Mouse (Mus musculus) adrenal gland (tissue): ENCODE results near the gene Ccdc187.

Experiments
- intact Hi-C: fragments of 180-260 bp; cut with DNase I; formaldehyde crosslinking; loops from one replicate; pipeline ENCODE4 v1.15.1; 2025

The Ccdc187 gene

DNA sequence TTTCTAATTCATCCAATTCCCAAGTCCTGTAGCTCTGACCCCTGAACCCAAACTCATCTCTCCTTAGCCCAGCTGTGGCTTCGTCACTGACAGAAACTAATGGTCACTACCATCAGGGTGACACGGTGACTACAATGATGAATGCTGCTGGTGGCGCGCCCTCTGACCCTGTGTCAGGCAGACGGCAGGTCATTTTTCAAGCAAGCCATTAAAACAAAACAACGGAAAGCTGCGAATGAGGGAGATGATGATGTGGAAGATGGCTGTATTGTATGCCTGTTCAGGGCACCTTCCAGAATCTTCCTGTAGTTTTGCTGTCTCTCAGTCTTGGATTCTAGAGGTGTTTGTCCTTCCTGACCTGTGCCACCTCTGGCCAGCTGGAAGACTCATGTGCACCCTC is 8.0 kb downstream of the Ccdc187 start:
- intact Hi-C loops = no loop called here

DNA sequence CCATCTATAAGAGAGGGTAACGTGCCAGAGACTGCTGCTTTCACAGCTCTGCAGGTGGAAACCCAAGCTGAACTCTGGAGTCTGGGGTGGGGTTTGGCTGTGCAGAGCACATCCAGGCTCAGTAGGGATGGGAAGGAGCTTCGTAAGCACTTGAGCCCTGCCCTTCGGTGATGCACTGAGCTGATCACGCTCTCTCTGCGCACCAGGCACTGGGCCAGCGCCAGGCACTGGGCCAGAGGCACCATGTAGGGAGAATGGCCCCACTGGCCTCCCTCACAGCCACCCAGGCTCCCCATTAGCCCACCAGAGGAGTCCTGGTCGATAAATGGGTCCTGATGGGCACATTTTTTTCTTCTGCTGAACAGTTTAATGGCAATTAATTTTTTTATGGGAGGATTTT is 8.6 kb downstream of the Ccdc187 start:
- intact Hi-C loops = no loop called here

DNA sequence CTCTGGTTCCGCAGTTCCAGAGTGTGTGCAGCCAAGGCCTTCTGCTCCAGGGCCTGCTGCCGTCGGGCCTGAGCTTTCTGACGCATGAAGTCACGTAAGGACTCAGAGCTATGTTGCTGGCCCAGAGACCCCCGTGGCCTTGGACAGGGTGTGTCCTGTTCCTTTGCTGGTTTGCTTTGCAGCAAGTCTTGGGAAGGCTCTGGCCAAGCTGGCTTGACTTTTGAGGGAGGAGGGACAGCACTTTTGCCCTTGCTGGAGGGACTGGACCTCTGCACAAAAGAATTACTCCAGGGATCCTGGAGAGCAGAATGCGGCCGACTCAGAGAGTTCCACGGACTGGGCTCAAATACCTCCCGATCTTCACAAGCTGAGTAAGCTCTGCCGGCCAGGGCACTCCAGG is 13.8 kb downstream of the Ccdc187 start:
- intact Hi-C loops = no loop called here

DNA sequence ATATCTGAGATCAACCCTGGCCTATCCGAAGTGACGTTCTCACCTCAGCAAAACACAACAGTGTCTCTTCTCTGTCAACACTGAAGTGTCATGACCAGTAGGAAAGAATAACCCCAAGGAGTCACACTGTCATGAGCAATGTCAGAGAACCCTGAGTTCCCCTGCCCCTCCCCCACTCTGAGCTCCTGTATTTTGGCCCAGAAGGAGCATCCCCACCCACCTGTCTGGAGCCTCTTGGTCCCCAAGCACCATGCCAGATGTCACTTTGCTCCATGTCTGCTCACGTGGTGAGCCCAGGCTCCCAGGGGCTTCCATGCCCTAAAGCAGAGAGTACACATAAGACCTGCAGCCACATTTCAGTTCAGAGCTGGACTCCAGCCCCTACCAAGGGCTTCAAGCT is 14.6 kb downstream of the Ccdc187 start:
- intact Hi-C loops = loop anchor here (10.0 kb wide), 1 partner anchor 225 kb away; no protein-coding TSS in a partner anchor

DNA sequence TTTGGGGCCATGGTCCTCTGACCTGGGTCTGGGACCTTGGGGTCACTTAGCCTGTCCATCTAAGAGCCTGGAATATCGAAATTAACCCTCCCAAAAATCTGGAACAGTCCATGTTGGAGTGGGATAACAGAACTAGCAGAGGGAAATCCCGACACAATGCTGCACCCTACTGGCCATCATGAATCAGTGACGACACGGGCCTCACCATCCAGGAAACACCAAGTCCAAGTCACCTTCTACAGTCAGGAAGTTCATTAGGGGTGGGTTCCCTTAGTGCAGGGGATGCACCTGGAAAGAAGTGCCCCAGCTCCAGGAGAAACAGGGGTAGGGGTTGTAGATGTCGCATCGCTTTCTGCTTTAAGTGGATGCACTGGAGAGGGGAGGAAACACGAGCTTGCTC is 20.7 kb downstream of the Ccdc187 start:
- intact Hi-C loops = loop anchor here (2.0 to 10.0 kb wide), 3 partner anchors 41 to 219 kb away; no protein-coding TSS in a partner anchor

DNA sequence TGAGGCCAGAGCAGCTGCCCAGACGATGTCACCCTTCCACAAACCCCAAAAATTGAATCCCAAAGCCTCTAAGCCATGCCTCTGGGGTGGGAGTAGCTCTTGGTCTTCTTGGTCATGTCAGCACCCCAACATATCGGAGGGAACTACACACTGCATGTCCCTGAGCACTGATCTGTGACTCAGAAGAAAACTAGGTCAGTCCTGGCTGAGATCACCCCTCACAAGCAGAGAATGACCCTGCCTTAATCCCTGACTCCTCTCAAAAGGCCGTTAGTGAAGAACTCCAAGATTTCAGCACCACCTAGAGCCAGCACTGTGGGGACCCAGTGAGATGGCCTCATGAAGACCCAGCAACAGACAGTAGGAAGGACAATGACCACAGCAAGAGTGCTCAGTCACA is 26.1 kb downstream of the Ccdc187 start:
- intact Hi-C loops = no loop called here

DNA sequence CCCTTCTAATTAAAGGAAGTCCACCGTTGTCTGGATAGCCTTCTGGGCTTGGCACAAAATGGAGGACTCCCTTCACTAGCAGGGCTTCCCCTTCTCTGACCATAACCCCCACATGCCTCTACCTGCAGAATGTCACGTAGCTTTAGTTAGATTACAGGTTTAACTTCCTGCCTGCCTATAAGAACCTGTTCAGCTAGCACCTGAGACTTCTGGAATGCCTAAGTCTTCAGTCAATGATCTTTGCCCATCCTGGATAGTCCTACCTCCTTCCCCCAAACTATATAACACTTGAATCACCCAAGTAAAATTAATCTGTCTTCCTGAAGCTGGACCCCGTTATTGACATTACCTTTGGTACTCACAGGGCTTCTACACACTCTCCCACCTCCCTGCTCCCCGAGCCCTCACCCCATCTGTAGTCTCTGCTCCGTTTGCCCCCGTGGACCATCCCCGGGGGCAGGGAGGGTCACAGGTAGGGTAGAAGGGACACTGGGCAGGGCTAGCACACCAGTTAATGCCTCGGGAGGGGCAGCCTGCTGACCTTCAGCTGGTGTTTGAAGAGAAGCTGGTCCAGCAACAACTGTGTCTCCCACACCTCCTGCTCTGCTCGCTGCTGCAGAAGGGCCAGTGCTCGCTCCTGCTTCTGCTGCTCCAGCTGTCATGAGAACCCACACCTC is 28.2 kb downstream of the Ccdc187 start:
- intact Hi-C loops = no loop called here

DNA sequence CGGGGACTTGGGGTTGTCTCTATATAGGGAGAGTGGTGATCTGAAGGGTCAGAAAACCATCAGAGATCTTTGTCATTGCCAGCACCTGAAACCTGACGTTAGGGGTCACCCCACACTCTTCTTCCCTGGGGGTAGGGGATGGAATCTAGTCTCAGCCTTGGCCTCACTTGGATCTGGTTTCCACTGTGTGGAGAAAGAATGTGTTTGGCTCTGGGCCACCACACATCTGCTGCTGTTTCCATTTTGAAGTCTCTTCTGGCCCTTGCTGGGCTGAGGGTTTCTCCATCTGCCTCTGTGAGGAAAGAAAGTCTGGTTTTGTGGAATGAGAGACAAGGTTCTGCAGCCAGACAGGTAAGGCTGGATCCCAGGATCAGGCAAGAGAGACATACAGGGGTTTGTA is 29.3 kb downstream of the Ccdc187 start:
- intact Hi-C loops = no loop called here

DNA sequence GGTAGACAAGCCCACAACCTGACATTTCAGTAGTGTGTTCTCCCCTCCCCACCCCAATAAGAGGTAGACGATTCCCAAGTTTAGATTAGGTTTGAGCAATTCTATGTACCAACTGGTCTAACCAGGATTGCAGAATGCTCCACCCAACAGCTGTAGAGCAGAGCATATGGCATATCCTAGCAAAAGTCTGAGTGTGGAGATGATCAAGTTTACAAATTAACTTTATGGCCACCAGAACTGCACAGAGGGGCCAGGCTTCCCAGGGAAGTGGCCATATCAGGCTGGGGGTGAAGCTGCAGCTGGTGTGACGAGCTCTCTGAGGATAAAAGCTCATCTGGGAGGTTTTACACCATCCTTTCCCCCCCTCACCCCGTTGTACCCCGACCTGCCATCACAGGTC is 29.7 kb downstream of the Ccdc187 start:
- intact Hi-C loops = no loop called here

DNA sequence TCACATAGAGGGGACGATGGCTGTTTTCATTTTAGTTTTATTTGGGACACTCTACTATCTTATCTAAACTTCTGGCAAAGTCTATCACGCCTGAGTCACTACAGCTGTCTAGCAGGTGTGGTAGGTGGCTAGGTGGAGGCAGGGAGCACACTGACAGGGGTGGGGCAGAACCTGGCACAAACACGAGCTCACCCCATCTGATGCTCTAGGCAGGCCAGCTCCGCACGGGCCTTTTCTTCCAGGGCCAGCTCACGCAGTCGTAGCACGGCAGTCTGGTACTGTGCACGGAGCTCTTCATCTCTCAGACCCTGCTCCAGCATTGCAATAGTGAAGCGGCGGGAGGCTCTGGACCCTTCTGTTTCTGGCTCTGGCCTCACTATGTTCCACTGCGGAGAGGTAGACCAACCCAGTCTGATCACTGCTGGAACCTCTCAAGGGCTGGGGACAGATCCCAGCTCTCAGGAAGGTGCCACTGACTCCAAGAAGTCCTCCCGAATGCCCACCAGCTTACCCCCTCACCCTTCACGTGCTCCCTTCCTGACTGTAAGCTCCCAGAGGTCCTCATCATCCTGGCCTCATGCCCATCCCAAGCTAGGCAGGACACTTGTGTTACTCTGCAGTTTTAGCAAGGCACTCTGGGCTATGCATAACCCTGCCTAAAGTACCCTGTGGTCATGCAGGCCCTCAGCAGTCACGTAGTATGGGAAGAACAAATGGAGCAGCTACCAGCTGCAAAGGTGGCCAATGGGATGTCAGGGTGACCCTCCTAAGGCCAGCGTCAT is 36.9 kb downstream of the Ccdc187 start:
- intact Hi-C loops = no loop called here

DNA sequence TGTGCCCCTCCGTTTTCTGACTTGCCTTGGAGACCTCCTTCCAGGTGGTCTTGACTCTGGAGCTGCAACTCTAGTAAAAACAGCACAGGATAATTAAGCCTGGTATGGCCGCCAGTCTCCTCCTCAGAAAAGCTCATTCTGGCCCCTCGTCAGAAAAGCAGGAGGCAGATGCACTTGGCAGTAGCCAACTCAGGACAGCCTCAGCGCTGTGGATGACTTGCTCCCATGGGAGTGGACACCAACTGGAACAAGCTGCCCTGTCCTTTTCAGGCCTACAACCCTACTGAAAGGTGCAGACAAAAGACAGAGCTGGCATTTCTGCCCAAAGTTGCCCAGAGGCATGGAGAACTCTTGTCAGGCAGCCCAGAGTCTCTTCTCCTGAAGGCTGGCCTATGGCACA is 39.5 kb downstream of the Ccdc187 start:
- intact Hi-C loops = no loop called here

DNA sequence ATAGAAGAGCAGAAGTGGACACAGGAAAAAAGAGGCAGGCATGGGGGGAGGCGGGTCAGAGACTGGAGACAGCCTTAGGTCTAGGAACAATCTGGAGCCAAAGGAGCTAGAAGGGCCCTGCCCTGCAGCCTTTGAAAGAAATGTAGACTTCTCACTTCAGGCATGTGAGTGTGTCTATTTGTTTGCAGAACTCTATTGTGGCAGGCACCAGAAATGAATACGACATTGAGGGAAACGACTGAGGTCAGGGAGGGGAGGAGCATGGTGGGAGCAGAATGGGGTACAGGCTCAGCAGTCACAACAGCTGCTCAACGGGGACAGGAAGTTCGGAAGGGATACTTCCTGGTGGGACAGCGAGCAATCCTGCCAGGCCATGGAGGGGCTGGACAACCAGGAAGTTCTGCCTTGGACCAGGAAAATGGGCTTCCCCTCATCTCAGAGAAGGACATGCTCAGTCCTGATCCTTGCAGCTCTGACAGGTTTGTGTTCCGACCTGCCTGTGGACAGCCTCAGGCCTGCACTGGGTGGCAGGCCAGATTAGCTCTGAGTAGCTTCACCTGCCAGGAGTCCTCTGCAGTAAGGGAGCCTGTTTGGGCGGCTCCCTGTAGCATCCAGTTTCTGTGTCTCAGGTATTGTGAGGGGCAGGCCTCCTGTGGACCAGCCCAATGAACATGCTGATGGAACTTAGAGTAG is 41.7 kb downstream of the Ccdc187 start:
- intact Hi-C loops = no loop called here

DNA sequence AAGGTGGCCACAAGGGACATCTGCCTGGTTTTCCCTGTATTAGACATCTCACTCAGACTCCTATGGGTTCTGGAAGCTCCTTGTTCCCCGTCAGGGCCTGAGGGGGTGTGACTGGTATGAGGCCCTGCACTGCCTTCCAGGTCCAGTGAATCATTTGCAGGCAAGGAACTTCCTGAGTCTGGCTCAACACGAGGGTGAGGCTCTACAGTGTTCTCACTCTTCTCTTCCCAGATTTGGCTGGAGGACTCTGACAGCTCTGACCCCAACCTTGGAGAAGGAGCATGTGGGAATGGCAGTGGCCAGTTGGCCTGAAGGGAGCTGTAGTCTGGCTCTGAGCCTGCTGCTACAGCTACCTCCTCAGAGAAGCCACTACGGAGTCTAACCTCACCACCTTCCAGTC is 46.8 kb downstream of the Ccdc187 start:
- intact Hi-C loops = no loop called here

DNA sequence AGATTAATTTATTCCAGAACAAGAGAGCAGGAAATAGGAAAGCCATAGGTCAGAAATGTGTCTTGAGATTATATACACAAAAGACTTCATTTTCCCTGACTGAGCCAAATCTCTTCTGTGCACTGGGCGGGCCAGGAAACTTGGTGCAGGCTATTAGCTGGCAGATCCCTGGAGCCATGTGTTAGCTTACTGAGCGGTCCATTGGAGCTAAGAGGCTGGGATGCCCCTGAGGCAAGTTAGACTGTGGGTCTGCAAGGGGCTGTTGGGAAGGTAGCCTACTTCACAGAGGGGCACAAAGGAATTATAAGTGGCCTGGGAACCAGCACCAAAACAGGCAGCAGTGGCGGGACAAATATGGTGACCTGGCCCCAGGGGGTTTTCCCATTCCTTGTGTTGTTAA is 53.5 kb downstream of the Ccdc187 start:
- intact Hi-C loops = no loop called here

DNA sequence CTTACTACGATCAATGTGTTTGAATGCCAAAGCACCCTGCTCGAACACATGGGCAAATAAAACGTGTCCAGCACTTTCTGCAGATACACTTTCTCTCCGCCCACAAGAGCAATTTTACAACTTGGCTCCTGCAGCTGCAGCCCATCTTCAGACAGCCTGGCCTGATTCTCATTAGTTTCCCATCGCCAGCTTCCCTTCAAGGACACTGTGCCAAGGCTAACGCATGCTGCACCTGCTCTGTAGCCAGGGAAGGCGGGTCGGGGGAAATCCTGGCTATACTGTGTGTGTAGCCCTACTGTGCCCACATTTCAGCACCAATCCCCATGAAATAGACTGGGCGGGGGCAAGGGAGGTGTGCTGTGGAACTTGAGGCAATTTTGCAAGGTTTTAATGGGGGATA is 54.0 kb downstream of the Ccdc187 start:
- intact Hi-C loops = no loop called here

DNA sequence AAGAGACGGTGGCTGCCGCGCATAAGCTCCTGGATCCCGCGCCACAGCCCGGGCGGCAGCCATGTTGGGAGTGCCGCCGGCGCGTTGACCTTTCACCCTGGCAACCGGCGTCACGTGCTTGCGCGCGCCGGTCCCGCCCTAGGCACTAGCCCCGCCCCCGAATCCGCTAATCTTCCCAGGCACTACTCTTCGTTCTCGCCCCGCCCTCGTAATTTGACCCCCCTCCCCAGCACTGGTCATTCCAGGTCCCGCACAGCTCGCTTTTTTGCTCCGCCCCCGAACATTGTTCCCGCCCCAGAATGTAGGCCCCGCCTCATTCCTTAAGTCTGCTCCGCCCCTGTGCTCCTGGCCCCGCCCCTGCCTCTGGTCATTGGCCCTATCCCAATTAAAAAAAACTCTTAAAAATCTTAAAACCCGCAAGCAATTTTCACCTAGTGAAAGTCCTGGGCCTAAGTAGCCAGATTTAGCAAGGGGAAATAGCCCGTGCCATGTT is 57.0 kb downstream of the Ccdc187 start, which contains the start of gene Qsox2:
TSS of gene Qsox2 (minus strand) at position 236 of the 493 bp plus-strand sequence.
- intact Hi-C loops = no loop called here

DNA sequence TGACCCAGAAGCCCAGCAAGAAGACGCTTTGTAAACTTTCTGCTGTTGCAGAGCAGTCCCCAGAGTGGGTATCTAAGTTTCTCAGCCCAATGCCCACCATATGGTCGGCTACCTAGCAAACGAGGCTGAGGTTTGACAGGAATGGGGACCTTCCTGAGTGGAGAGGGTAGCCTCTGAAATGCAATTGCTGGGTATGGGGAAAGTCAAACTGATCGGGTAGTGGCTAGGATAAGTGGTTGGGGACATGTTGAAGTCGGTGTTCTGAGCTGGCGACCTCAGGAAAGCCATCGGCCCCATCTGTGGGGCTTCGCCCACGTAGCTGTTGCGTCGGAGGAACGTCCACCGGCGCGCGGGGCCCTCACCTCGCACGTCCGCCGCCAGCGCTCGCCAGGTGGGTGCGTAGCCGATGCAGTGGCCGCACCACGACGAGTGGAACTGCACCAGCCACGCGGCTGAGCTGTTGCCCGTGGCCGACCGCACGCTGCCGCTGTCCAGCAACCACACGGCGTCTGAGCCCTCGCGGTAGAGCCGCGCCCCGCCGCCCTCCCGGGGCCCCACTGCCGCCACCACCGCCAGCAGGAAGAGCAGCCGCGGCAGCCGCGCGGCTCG is 57.6 kb downstream of the Ccdc187 start:
- intact Hi-C loops = no loop called here

DNA sequence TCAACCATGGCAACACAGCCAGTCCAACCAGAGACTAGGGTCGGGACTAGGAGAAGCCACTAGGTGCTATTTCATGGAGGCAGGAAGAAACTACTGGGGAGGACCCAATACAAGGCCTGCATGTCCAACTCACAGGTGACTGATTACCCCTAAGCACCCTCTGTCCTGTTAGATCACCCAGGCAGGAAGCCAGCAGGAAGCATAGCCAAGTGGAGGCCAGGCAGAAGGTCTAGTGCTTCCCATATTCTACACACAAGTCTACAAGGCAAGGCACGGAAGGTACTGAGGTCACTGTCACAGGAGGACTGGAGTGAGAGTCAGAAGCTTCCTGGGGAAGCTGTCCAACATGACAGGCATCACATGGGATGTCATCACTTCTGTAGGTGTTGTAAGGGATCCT is 59.6 kb downstream of the Ccdc187 start:
- intact Hi-C loops = loop anchor here (5.0 kb wide), 1 partner anchor 38 kb away; no protein-coding TSS in a partner anchor

DNA sequence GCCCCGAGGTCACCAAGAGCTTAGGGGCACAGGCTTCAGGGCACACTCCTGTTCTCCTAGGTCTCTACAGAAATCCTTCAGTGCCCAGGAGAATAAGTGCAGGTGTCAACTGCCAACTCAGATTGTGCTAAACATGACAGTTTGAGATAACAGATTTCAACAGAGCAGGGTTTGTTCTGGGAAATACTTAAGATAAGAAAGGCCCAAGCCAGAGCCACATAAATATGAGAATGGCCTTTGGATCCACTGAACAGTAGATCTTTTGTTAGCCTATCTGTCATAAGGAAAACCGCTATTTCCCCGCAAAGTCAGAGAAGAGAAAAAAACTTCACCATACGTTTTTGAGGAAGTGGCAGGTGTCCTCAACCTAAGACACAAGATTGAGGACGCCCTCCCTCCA is 60.1 kb downstream of the Ccdc187 start:
- intact Hi-C loops = loop anchor here (5.0 kb wide), 1 partner anchor 38 kb away; no protein-coding TSS in a partner anchor

DNA sequence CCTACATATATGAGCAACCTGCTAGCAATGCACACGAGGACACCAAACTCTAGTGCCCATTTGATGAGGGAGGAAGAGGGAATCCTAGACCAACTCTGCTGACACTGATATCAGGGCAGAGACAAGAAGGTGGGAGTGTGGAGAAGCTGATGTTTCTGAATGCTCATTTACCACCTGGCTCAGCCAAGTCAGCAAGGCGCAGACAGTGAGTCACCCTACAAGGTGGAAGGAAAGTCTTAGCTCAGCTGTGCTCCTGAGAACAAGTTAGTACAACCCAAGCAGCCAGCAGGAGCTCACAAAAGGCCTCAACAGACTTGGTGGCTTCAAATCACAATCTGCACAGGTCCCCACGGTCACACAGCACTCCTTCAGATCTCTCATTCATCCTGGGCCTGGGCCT is 63.0 kb downstream of the Ccdc187 start:
- intact Hi-C loops = loop anchor here (5.0 kb wide), 1 partner anchor 41 kb away; no protein-coding TSS in a partner anchor

DNA sequence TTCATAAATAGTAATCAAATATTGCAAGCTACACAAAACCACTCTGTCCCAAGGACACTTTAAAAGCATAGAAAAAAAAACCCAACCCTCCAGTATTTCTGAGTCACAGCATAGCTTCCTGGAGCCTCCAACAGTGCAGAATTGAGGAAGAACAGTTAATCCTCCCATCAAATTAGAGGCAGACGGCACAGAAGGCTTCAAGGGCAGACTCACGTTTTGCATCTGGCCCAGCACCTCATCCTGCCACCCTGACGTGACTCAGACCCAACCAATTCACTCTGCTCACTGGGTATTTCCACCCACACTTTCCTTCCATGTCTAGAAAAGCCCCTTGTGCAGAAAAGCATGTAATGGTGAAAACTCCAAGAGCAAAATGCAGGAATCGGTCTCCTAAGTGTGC is 64.1 kb downstream of the Ccdc187 start:
- intact Hi-C loops = loop anchor here (5.0 kb wide), 1 partner anchor 42 kb away; no protein-coding TSS in a partner anchor
